Mouse (Mus musculus): ENCODE data around the gene Mroh2a. TPM values are rescaled to one million over a fixed set of nuclear protein-coding genes. Genes with fewer than 3 reads are reported as not detected.

Gene Mroh2a
- total RNA-seq, 2 experiments from 2014 or later = 0.19 TPM; not detected in 1

GRCm38 (mm10) chr1:88304261-88304985, 77.6 kb downstream of the Mroh2a start:
- TF ChIP-seq CTCF (IDR thresholded peaks at IDR 0.05) = no peak
- no peak for DNase-seq (ENCODE audit: extremely low spot score in 1 of 2, low spot score in 2 of 2)
- no peak overlapping the region for H3K4me3 ChIP-seq
- no peak overlapping the region for H3K27ac ChIP-seq
- intact Hi-C loops (cut with DNase I) = no loop called here

- no peak for DNase-seq (ENCODE audit: extremely low spot score in 1 of 2, low spot score in 2 of 2)
- Histone ChIP-seq H3K4me3 (no peak overlapping the region), H3K27ac (no peak overlapping the region)
- intact Hi-C loops (cut with DNase I) = no loop called here
- no peak for TF ChIP-seq CTCF (IDR thresholded peaks at IDR 0.05)
These were observed 78.4 kb downstream of the Mroh2a start for GRCm38 (mm10) chr1:88305018-88305795.

GRCm38 (mm10) chr1:88306543-88306942, 79.8 kb downstream of the Mroh2a start:
- DNase-seq (ENCODE audit: extremely low spot score in 1 of 2, low spot score in 2 of 2) = no peak
- no peak for TF ChIP-seq CTCF (IDR thresholded peaks at IDR 0.05)
- H3K4me3 ChIP-seq = no peak overlapping the region
- no peak overlapping the region for H3K27ac ChIP-seq
- intact Hi-C loops (cut with DNase I) = no loop called here

GRCm38 (mm10) chr1:88307180-88307579, 80.4 kb downstream of the Mroh2a start:
- intact Hi-C loops (cut with DNase I) = no loop called here
- Histone ChIP-seq H3K4me3 (no peak overlapping the region), H3K27ac (no peak overlapping the region)
- DNase-seq (ENCODE audit: extremely low spot score in 1 of 2, low spot score in 2 of 2) = no peak
- no peak for TF ChIP-seq CTCF (IDR thresholded peaks at IDR 0.05)

GRCm38 (mm10) chr1:88309020-88309419, 82.2 kb downstream of the Mroh2a start:
- intact Hi-C loops (cut with DNase I) = no loop called here
- Histone ChIP-seq H3K27ac (no peak overlapping the region), H3K4me3 (no peak overlapping the region)
- no peak for DNase-seq (ENCODE audit: extremely low spot score in 1 of 2, low spot score in 2 of 2)
- TF ChIP-seq CTCF (IDR thresholded peaks at IDR 0.05) = no peak

- intact Hi-C loops (cut with DNase I) = no loop called here
- TF ChIP-seq CTCF (IDR thresholded peaks at IDR 0.05) = no peak
- no peak for DNase-seq (ENCODE audit: extremely low spot score in 1 of 2, low spot score in 2 of 2)
- Histone ChIP-seq H3K4me3 (no peak overlapping the region), H3K27ac (no peak overlapping the region)
These were observed 83.1 kb downstream of the Mroh2a start for GRCm38 (mm10) chr1:88309905-88310304.

- Histone ChIP-seq H3K27ac (no peak overlapping the region), H3K4me3 (no peak overlapping the region)
- DNase-seq (ENCODE audit: extremely low spot score in 1 of 2, low spot score in 2 of 2) = no peak
- intact Hi-C loops (cut with DNase I) = no loop called here
- no peak for TF ChIP-seq CTCF (IDR thresholded peaks at IDR 0.05)
These were observed 83.6 kb downstream of the Mroh2a start for GRCm38 (mm10) chr1:88310349-88310748.

Other genes with a start within 250 kb of the Mroh2a start
- gene Usp40, start 218.4 kb upstream of the Mroh2a start, total RNA-seq (2021) = 10 to 100 TPM; 24.2 to 25.4 TPM
- gene Ugt1a10, start 171.6 kb upstream of the Mroh2a start, total RNA-seq (2021) = not detected
- not detected for gene Ugt1a9, start 156.2 kb upstream of the Mroh2a start, total RNA-seq (2021)
- gene Ugt1a8, start 139.2 kb upstream of the Mroh2a start, total RNA-seq (2021) = not detected
- gene Ugt1a7c, start 131.9 kb upstream of the Mroh2a start, total RNA-seq (2021) = under 1 TPM; 0.54 to 0.82 TPM
- gene Ugt1a6b, start 123.7 kb upstream of the Mroh2a start, total RNA-seq (2021) = not detected
- gene Ugt1a6a, start 92.2 kb upstream of the Mroh2a start, total RNA-seq (2021) = 1 to 10 TPM; 1.5 to 2.3 TPM
- under 1 TPM in 1 of 2 experiments, not detected in 1; 0.34 TPM for gene Ugt1a5, start 61.0 kb upstream of the Mroh2a start, total RNA-seq (2021)
- not detected for gene Ugt1a2, start 26.4 kb upstream of the Mroh2a start, total RNA-seq (2021)
- gene Dnajb3, start 21.2 kb upstream of the Mroh2a start, total RNA-seq (2021) = 1 to 10 TPM; 1.8 to 1.9 TPM
- under 1 TPM in 1 of 2 experiments, not detected in 1; 0.32 TPM for gene Ugt1a1, start 15.0 kb upstream of the Mroh2a start, total RNA-seq (2021)
- 10 to 100 TPM; 45.8 to 47.2 TPM for gene Hjurp, start 50.6 kb downstream of the Mroh2a start, total RNA-seq (2021)
- under 1 TPM; 0.23 to 0.26 TPM for gene Trpm8, start 50.7 kb downstream of the Mroh2a start, total RNA-seq (2021)
- gene Spp2, start 180.0 kb downstream of the Mroh2a start, total RNA-seq (2021) = not detected

All from left cerebral cortex, adult 2 months (tissue).